Mouse (Mus musculus) heart, postnatal 0 days (tissue): Measurements from ENCODE around the gene Ass1. TPM values are rescaled to one million over a fixed set of nuclear protein-coding genes. Genes with fewer than 3 reads are reported as not detected.

Experiments
- ATAC-seq: fragments of 200-750 bp; cut with Nextera tagmentation; 2 replicates; pipeline ENCODE4 v1.8.0; 2017; ENCODE audit warnings: low read depth, moderate number of reproducible peaks, moderate library complexity; ENCODE audit not compliant: insufficient read depth
- DNase-seq: peaks from one replicate; pipeline ENCODE4 v3.0.0-alpha.2; 2016; ENCODE audit warnings: low spot score
- H3K27ac ChIP-seq: fragments of 300-500 bp; sonication (generic); 2 replicates; pipeline ENCODE4 v1.5.1; 2014; ENCODE audit warnings: low read depth, mild to moderate bottlenecking
- H3K27me3 ChIP-seq: fragments of 300-500 bp; sonication (generic); 2 replicates; pipeline ENCODE4 v1.6.1; 2014; ENCODE audit warnings: low read length, mixed read lengths; ENCODE audit not compliant: control insufficient read depth, insufficient read depth
- H3K36me3 ChIP-seq: fragments of 300-500 bp; sonication (generic); replicated peaks from 2 replicates; pipeline ENCODE4 v1.6.1; 2014; ENCODE audit warnings: low read length, mixed read lengths; ENCODE audit not compliant: control insufficient read depth, insufficient read depth
- H3K4me1 ChIP-seq: fragments of 300-500 bp; sonication (generic); 2 replicates; pipeline ENCODE4 v1.6.1; 2014; ENCODE audit warnings: antibody characterized with exemption; ENCODE audit not compliant: control insufficient read depth, insufficient read depth
- H3K4me2 ChIP-seq: fragments of 300-500 bp; sonication (generic); 2 replicates; pipeline ENCODE4 v1.6.1; 2014; ENCODE audit warnings: low read depth, mild to moderate bottlenecking, low read length, moderate library complexity
- H3K4me3 ChIP-seq: fragments of 300-500 bp; sonication (generic); 2 replicates; pipeline ENCODE4 v1.5.1; 2014; ENCODE audit warnings: low read depth, low read length
- H3K9ac ChIP-seq: fragments of 300-500 bp; sonication (generic); replicated peaks from 2 replicates; pipeline ENCODE4 v1.6.1; 2014; ENCODE audit warnings: low read depth, low read length, mixed read lengths
- H3K9me3 ChIP-seq: fragments of 300-500 bp; sonication (generic); replicated peaks from 2 replicates; pipeline ENCODE4 v1.6.1; 2016; ENCODE audit warnings: low read length; ENCODE audit not compliant: control insufficient read depth
- CTCF ChIP-seq: IDR thresholded peaks from 2 replicates; pipeline ENCODE4 v1.5.1; 2016; ENCODE audit warnings: antibody characterized with exemption, control low read depth, low read depth
- EP300 ChIP-seq: IDR thresholded peaks from 2 replicates; pipeline ENCODE4 v1.6.1; 2016; ENCODE audit warnings: antibody characterized with exemption, low read depth
- WGBS: fragments of 180-500 bp; shearing (Covaris S2); extraction: QIAGEN DNeasy Blood & Tissue Kit; methylation state at CpG from one replicate; pipeline ENCODE4 v1.1.7; 2014; 5-methylcytosine and 5-hydroxymethylcytosine counted together
- polyA plus RNA-seq: library from polyadenylated mRNA; unstranded; fragments of >200 nt; fragmentation: Nextera tagmentation; extraction: Ambion mirVana; gene quantifications from 2 replicates; pipeline ENCODE4 v1.2.1, GENCODE M21; 2015
- total RNA-seq: library from RNA; depleted of rRNA; stranded (reverse); fragments of >200 nt; gene quantifications from 2 replicates; pipeline ENCODE4 v1.2.3, GENCODE M21; 2014; ENCODE audit warnings: low replicate concordance

Gene Ass1
- total and polyA plus RNA-seq, 2 experiments from 2014 or later: 4.9 to 16.8 TPM

DNA sequence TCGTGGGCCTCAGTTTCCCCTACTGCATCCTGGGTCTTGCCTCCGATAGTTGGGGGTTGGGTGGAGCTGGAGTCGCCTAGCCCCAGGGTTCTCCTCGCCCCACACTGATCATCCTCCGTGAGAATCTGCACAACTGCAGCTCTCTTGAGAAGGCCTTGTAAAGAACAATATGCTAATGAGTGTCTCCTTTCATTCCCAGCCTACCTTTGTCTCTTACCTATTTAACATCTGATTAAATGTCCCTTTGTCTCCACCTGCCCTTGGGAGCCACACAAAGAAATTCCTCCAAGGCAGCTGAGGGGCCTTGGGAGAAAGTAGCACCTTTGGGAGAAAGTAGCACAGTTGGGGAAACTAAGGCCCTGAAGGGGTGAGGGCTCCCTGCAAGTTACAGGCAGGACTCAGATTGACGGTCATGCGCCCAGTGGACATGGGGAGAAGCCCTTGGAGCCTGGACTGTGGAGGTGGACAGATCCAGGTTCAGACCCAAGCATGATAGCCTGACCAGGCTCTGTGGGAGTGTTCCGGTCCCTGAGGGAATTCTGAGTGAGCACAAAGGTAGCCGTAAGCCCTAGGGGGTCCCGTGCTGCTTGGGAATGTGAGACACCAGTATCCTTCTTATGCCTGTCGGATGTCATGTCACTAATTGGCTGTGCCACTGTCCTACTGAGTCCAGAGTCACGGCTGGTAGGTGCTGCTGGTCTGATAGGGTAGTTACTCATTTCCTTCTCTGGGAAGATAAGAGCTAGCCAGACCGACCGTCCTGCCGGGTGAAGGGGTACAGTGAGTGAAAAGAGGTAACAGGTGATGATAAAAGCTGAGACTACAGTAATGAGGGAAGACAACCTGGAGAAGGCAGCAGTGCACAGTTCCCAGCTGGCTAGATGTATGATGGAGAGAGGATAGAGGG, 32.9 kb downstream of the Ass1 start:
- Histone ChIP-seq H3K27ac (no peak overlapping the region), H3K27me3 (peaks cover 17% of the 10 kb centered on the region; the same call in 1 of the 2 replicates), H3K4me3 (no peak overlapping the region), H3K9ac (no peak overlapping the region), H3K36me3 (no peaks in the 10 kb centered on the region), H3K4me2 (no peak overlapping the region), H3K4me1 (no peaks in the 10 kb centered on the region), H3K9me3 (no peaks in the 10 kb centered on the region)
- 43% methylated on average over 15 of the region's 15 CpGs for WGBS
- TF ChIP-seq EP300 (no peak), CTCF (no peak)
- ATAC-seq (no peak), DNase-seq (no peak)

DNA sequence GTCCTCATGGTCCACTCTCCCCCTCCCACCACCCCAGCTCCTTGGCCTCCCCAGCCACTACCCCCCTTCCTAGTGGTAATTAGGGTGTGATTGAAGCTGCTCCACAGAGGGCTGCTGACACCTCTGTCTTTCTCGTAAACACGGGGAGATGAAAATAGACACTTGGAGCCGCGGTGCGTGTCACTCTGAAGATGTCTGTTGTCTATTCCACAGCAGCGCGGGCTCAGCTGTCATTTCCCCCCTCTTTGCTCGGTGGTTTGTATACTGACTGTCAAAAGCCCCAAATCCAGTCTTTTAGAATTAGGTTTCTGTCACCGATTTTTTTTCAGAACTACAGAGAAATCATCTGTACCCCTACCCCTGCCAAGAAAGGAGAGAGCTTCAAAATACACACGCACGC, 35.5 kb downstream of the Ass1 start:
- no peak for TF ChIP-seq CTCF
- no peak for TF ChIP-seq EP300
- H3K4me3 ChIP-seq: no peak overlapping the region

DNA sequence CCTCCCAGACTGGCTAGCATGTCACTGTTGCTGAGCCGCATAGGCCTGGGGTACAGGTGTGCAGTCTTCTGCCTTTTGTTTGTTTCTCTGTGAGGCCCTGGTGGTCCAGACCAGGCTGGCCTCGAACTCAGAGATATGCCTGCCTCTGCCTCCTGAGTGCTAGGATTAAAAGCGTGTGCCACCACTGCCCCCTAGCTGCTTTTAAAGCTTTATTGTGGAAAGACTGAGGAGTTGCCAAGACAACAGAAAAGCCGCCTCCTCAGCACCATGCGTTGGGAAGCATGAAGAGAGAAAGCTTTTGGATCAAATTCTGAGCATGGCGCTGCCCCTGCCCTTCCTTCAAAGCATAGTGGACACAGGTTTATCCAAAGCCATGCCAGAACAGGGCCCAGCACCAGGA, 38.8 kb downstream of the Ass1 start:
- Histone ChIP-seq H3K4me1 (no peaks in the 10 kb centered on the region), H3K9me3 (no peaks in the 10 kb centered on the region), H3K36me3 (no peaks in the 10 kb centered on the region), H3K27me3 (peaks cover 4% of the 10 kb centered on the region; the same call in 1 of the 2 replicates), H3K4me2 (no peak overlapping the region), H3K4me3 (no peak overlapping the region), H3K9ac (no peak overlapping the region), H3K27ac (no peak overlapping the region)
- WGBS: 93% methylated on average over 6 of the region's 6 CpGs
- no peak for TF ChIP-seq EP300
- TF ChIP-seq CTCF: no peak
- no peak for ATAC-seq
- DNase-seq: no peak

More for the DNA sequence above, 35.5 kb downstream of the Ass1 start:
- Histone ChIP-seq H3K9me3 (no peaks in the 10 kb centered on the region), H3K4me2 (no peak overlapping the region), H3K27me3 (peaks cover 10% of the 10 kb centered on the region; the same call in 1 of the 2 replicates), H3K36me3 (no peaks in the 10 kb centered on the region), H3K27ac (no peak overlapping the region), H3K9ac (no peak overlapping the region), H3K4me1 (no peaks in the 10 kb centered on the region)
- no peak for ATAC-seq
- 61% methylated on average over 11 of the region's 11 CpGs for WGBS
- no peak for DNase-seq

DNA sequence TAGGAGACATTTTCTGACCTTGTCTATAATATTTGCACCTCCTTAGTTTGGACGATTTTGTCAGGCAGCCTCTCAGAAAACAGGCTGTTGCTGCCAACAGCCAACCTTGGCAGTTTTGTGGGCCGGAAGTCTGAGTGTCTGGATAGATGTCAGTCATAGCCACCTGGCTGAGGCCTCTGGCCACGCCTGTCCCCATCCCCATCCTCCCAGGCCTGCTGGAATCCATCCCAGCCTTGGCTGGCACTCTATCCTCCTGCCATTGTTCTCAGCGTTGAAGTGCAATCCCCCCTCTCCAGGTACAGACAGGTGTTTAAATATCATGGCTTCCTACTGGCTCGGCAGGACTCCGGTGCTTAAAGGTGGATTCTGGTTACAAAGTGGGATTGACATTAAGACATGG, 41.3 kb downstream of the Ass1 start:
- H3K4me2 ChIP-seq: no peak overlapping the region
- no peaks in the 10 kb centered on the region for H3K4me1 ChIP-seq
- H3K27me3 ChIP-seq: no peaks in the 10 kb centered on the region
- H3K4me3 ChIP-seq: no peak overlapping the region
- no peak overlapping the region for H3K27ac ChIP-seq
- 63% methylated on average over 6 of the region's 6 CpGs for WGBS
- DNase-seq (no peak), ATAC-seq (no peak)
- H3K9ac ChIP-seq: no peak overlapping the region
- no peaks in the 10 kb centered on the region for H3K36me3 ChIP-seq
- peaks cover 8% of the 10 kb centered on the region for H3K9me3 ChIP-seq
- TF ChIP-seq EP300 (no peak), CTCF (no peak)

DNA sequence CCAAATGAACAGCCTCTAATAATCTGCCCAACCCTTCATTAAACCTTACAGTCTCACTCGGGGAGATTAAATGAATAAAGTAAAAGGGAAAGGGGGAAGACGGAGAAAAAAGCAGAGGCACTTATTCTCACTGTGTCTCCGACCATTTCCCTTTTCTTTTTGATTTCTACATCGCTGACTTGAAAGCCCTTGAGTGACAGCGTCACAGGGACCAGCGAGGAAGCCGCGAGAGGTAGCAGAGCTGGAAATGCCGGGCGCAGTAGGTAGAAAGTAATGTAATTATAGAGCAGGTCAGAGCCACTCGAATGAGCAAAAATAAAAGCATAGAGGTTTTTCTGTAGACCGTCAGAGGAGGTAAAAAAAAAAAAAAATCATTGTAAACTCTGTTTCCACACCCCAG, 46.5 kb downstream of the Ass1 start:
- ATAC-seq (no peak), DNase-seq (no peak)
- Histone ChIP-seq H3K27ac (no peak overlapping the region), H3K36me3 (no peaks in the 10 kb centered on the region), H3K9ac (no peak overlapping the region), H3K4me3 (no peak overlapping the region), H3K4me2 (no peak overlapping the region), H3K9me3 (peaks cover 8% of the 10 kb centered on the region), H3K4me1 (no peaks in the 10 kb centered on the region), H3K27me3 (no peaks in the 10 kb centered on the region)
- 74% methylated on average over 12 of the region's 12 CpGs for WGBS
- no peak for TF ChIP-seq CTCF
- TF ChIP-seq EP300: no peak
